Mouse (Mus musculus) cerebellum, adult 9-10 months (tissue): ENCODE results near the gene Ppfibp2.

Experiments
- DNase-seq: peaks from one replicate; pipeline ENCODE4 v3.0.0; 2022

The Ppfibp2 gene

GRCm38 (mm10) chr7:107707650-107708049, 112.6 kb downstream of the Ppfibp2 start:
- DNase-seq = no peak

GRCm38 (mm10) chr7:107708491-107709112, 113.6 kb downstream of the Ppfibp2 start:
- peak; percentile 10 for DNase-seq

- DNase-seq = no peak
These were observed 117.7 kb downstream of the Ppfibp2 start for GRCm38 (mm10) chr7:107712743-107713142.

- no peak for DNase-seq
These were observed 119.1 kb downstream of the Ppfibp2 start for GRCm38 (mm10) chr7:107714067-107714466.

- DNase-seq = no peak
These were observed 125.8 kb downstream of the Ppfibp2 start for GRCm38 (mm10) chr7:107720771-107721170.

- DNase-seq = no peak
These were observed 127.5 kb downstream of the Ppfibp2 start for GRCm38 (mm10) chr7:107722536-107722935.

- DNase-seq = no peak
These were observed 132.5 kb downstream of the Ppfibp2 start for GRCm38 (mm10) chr7:107727538-107727937.

GRCm38 (mm10) chr7:107730587-107730986, 135.6 kb downstream of the Ppfibp2 start:
- DNase-seq = no peak

GRCm38 (mm10) chr7:107733162-107733561, 138.2 kb downstream of the Ppfibp2 start:
- no peak for DNase-seq

- DNase-seq = no peak
These were observed 143.7 kb downstream of the Ppfibp2 start for GRCm38 (mm10) chr7:107738726-107739125.

- DNase-seq = no peak
These were observed 148.0 kb downstream of the Ppfibp2 start for GRCm38 (mm10) chr7:107742963-107743465.

- DNase-seq = no peak
These were observed 149.4 kb downstream of the Ppfibp2 start for GRCm38 (mm10) chr7:107744454-107744853.

GRCm38 (mm10) chr7:107745111-107745510, 150.1 kb downstream of the Ppfibp2 start:
- no peak for DNase-seq

- DNase-seq = no peak
These were observed 151.0 kb downstream of the Ppfibp2 start for GRCm38 (mm10) chr7:107746036-107746435.

- DNase-seq = peak; percentile 5
These were observed 152.5 kb downstream of the Ppfibp2 start for GRCm38 (mm10) chr7:107747476-107747875.

GRCm38 (mm10) chr7:107747954-107748353, 152.9 kb downstream of the Ppfibp2 start:
- peak; percentile 30 for DNase-seq

GRCm38 (mm10) chr7:107749270-107749669, 154.3 kb downstream of the Ppfibp2 start:
- DNase-seq = peak; percentile 7

- no peak for DNase-seq
These were observed 154.7 kb downstream of the Ppfibp2 start for GRCm38 (mm10) chr7:107749721-107750120.

- no peak for DNase-seq
These were observed 157.1 kb downstream of the Ppfibp2 start for GRCm38 (mm10) chr7:107752031-107752520.

- DNase-seq = no peak
These were observed 160.9 kb downstream of the Ppfibp2 start for GRCm38 (mm10) chr7:107755905-107756304.

GRCm38 (mm10) chr7:107756748-107757147, 161.7 kb downstream of the Ppfibp2 start:
- DNase-seq = no peak

GRCm38 (mm10) chr7:107757308-107758151, 162.5 kb downstream of the Ppfibp2 start, which contains the start of gene Cyb5r2:
Gene Cyb5r2, minus strand, starts transcription at chr7:107758032.
- no peak for DNase-seq

GRCm38 (mm10) chr7:107770812-107771211, 175.8 kb downstream of the Ppfibp2 start:
- no peak for DNase-seq

GRCm38 (mm10) chr7:107778216-107778615, 183.2 kb downstream of the Ppfibp2 start:
- DNase-seq = no peak
